Mouse (Mus musculus): ENCODE results near the gene Fabp3. TPM values are rescaled to one million over a fixed set of nuclear protein-coding genes. Genes with fewer than 3 reads are reported as not detected.

The Fabp3 gene
- 10 to 100 TPM in 3 of 26 experiments, 1 to 10 TPM in 19, not detected in 4; 1.4 to 13.7 (median 4.2) TPM for total RNA-seq (2018; cell fraction: chromatin; rRNA removed)
- total RNA-seq (2018; cell fraction: cytosol; rRNA removed): 100 to 1,000 TPM in 3 of 26 experiments, 10 to 100 TPM in 23; 19.8 to 138 (median 61.3) TPM
- 10 to 100 TPM in 20 of 26 experiments, 1 to 10 TPM in 6; 2.0 to 57.3 (median 18.5) TPM for total RNA-seq (2018; cell fraction: nucleus; rRNA removed)
- polyA plus RNA-seq (2018): 18.8 to 65.8 TPM (median 23.5 TPM) in 3 replicates

GRCm38 (mm10) chr4:130308231-130309081 lies at the start of gene Fabp3, which contains the start of gene Gm10570:
TSS of gene Fabp3 (plus strand) at chr4:130308595.
TSS of gene Gm10570 (minus strand) at chr4:130308674.
- no peaks in the 10 kb centered on the region for H3K79me2 ChIP-seq (ENCODE audit: inconsistent target)
- no peak within 1 kb of the TSS for H3K27ac ChIP-seq
- H3K4me3 ChIP-seq (ENCODE audit: inconsistent target): peak within 1 kb of the TSS; percentile 30
- peaks cover 6% of the 10 kb centered on the region; the same call in 1 of the 2 replicates for H3K36me3 ChIP-seq (ENCODE audit: inconsistent target)
- WGBS (ENCODE audit: missing documents): 2% methylated on average over 52 of the region's 52 CpGs

DNA sequence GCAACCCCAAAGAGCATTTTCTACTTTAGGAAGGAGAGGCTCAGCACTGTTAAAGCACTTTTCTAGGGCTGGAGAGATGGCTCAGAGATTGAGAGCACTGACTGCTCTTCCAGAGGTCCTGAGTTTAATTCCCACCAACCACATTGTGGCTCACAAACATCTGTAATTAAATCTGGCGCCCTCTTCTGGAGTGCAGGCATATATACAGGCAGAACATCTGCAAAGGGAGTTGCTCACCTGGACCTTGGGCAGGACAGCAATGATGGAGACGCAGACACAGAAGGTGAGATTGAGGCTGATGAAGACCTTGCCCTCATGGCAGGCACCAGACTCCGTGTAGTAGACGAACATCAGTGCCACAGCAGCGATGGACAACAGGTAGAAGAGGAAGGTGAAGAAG lies 48.0 kb upstream of the Fabp3 start:
- Histone ChIP-seq H3K36me3 (ENCODE audit: inconsistent target) (no peaks in the 10 kb centered on the region), H3K27ac (no peak overlapping the region), H3K79me2 (ENCODE audit: inconsistent target) (no peaks in the 10 kb centered on the region), H3K4me3 (ENCODE audit: inconsistent target) (no peak overlapping the region)
- 28% methylated on average over 5 of the region's 5 CpGs for WGBS (ENCODE audit: missing documents)

- 32% methylated on average over 11 of the region's 11 CpGs for WGBS (ENCODE audit: missing documents)
- no peak overlapping the region for H3K4me3 ChIP-seq (ENCODE audit: inconsistent target)
- H3K79me2 ChIP-seq (ENCODE audit: inconsistent target): no peaks in the 10 kb centered on the region
- H3K36me3 ChIP-seq (ENCODE audit: inconsistent target): no peaks in the 10 kb centered on the region
- no peak overlapping the region for H3K27ac ChIP-seq
Observed at GRCm38 (mm10) chr4:130264131-130264530, 44.3 kb upstream of the Fabp3 start.

DNA sequence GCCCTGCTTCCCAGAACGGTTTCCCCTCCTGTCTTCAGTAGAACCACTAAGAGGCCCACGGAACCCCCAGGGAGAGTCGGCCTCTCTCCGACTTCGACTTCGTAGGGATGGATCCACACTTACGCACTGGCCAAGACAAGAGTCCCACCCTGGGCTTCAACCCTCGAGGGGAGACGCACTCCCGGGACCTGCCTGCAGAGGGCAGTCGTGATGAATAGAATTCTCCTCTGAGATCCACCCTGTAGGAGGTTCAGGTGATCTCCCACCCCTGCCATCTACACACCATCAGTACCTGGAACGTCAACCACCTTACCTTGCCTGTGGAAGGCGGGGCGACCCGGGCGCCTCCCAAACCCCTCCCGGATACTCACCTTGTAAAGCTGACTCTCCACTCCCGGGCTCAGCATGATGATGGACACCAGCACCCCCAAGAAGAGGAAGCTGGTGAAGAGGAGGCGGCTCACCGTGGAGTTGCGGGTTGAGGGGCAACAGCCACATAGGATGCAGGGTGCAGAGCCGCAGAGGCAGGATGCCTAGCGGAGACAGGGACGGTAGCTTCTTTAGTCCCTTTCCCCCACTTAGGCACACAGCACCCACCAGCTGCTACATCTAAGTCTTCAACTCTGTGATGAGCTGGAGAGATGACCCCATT lies 43.6 kb upstream of the Fabp3 start:
- H3K4me3 ChIP-seq (ENCODE audit: inconsistent target): no peak overlapping the region
- H3K79me2 ChIP-seq (ENCODE audit: inconsistent target): no peaks in the 10 kb centered on the region
- 5% methylated on average over 24 of the region's 24 CpGs for WGBS (ENCODE audit: missing documents)
- H3K27ac ChIP-seq: no peak overlapping the region
- no peaks in the 10 kb centered on the region for H3K36me3 ChIP-seq (ENCODE audit: inconsistent target)

DNA sequence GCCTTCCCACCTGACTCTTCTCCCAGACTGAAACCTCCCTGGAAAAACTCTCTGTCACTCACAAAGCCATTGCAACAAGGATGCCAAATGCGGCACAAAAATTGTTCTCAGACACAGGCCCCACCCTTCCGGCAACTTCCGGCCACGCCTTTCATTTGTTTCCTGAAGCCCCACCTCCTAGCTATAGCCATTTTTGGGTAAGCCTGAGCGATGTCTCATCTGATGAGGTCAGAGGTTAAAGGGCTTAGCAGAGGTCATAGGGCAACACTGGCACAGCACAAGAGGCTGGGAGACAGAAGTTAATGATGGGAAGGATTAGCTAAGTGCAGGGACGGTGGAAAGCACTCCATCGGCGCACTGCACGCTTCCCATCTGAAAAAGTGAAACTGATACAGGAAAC lies 41.8 kb upstream of the Fabp3 start:
- Histone ChIP-seq H3K36me3 (ENCODE audit: inconsistent target) (no peaks in the 10 kb centered on the region), H3K79me2 (ENCODE audit: inconsistent target) (no peaks in the 10 kb centered on the region), H3K4me3 (ENCODE audit: inconsistent target) (no peak overlapping the region), H3K27ac (no peak overlapping the region)
- 45% methylated on average over 9 of the region's 9 CpGs for whole genome bisulfite sequencing (ENCODE audit: missing documents)

- 93% methylated on average over 7 of the region's 7 CpGs for WGBS (ENCODE audit: missing documents)
- no peaks in the 10 kb centered on the region for H3K79me2 ChIP-seq (ENCODE audit: inconsistent target)
- no peak overlapping the region for H3K4me3 ChIP-seq (ENCODE audit: inconsistent target)
- H3K36me3 ChIP-seq (ENCODE audit: inconsistent target): no peaks in the 10 kb centered on the region
- no peak overlapping the region for H3K27ac ChIP-seq
Observed at GRCm38 (mm10) chr4:130267069-130267468, 41.3 kb upstream of the Fabp3 start.

- whole genome bisulfite sequencing (ENCODE audit: missing documents): 89% methylated on average over 10 of the region's 10 CpGs
- Histone ChIP-seq H3K79me2 (ENCODE audit: inconsistent target) (no peaks in the 10 kb centered on the region), H3K4me3 (ENCODE audit: inconsistent target) (no peak overlapping the region), H3K36me3 (ENCODE audit: inconsistent target) (no peaks in the 10 kb centered on the region), H3K27ac (no peak overlapping the region)
Observed at GRCm38 (mm10) chr4:130268736-130269135, 39.7 kb upstream of the Fabp3 start.

GRCm38 (mm10) chr4:130270089-130270488 lies 38.3 kb upstream of the Fabp3 start:
- Histone ChIP-seq H3K4me3 (ENCODE audit: inconsistent target) (no peak overlapping the region), H3K79me2 (ENCODE audit: inconsistent target) (no peaks in the 10 kb centered on the region), H3K27ac (no peak overlapping the region), H3K36me3 (ENCODE audit: inconsistent target) (no peaks in the 10 kb centered on the region)
- 78% methylated on average over 8 of the region's 8 CpGs for WGBS (ENCODE audit: missing documents)

GRCm38 (mm10) chr4:130270611-130271347 lies 37.6 kb upstream of the Fabp3 start:
- 48% methylated on average over 6 of the region's 6 CpGs for WGBS (ENCODE audit: missing documents)
- Histone ChIP-seq H3K27ac (no peak overlapping the region), H3K79me2 (ENCODE audit: inconsistent target) (no peaks in the 10 kb centered on the region), H3K4me3 (ENCODE audit: inconsistent target) (no peak overlapping the region), H3K36me3 (ENCODE audit: inconsistent target) (no peaks in the 10 kb centered on the region)

- Histone ChIP-seq H3K4me3 (ENCODE audit: inconsistent target) (no peak overlapping the region), H3K36me3 (ENCODE audit: inconsistent target) (no peaks in the 10 kb centered on the region), H3K79me2 (ENCODE audit: inconsistent target) (no peaks in the 10 kb centered on the region), H3K27ac (no peak overlapping the region)
- 20% methylated on average over 10 of the region's 12 CpGs for WGBS (ENCODE audit: missing documents)
Observed at GRCm38 (mm10) chr4:130273698-130274345, 34.6 kb upstream of the Fabp3 start.

- 5% methylated on average over 26 of the region's 29 CpGs for WGBS (ENCODE audit: missing documents)
- Histone ChIP-seq H3K36me3 (ENCODE audit: inconsistent target) (no peaks in the 10 kb centered on the region), H3K27ac (no peak overlapping the region), H3K4me3 (ENCODE audit: inconsistent target) (no peak overlapping the region), H3K79me2 (ENCODE audit: inconsistent target) (no peaks in the 10 kb centered on the region)
Observed at GRCm38 (mm10) chr4:130274346-130275015, 33.9 kb upstream of the Fabp3 start.

GRCm38 (mm10) chr4:130275016-130275822 lies 33.2 kb upstream of the Fabp3 start:
- Histone ChIP-seq H3K36me3 (ENCODE audit: inconsistent target) (no peaks in the 10 kb centered on the region), H3K27ac (no peak overlapping the region), H3K4me3 (ENCODE audit: inconsistent target) (no peak overlapping the region), H3K79me2 (ENCODE audit: inconsistent target) (no peaks in the 10 kb centered on the region)
- WGBS (ENCODE audit: missing documents): 5% methylated on average over 57 of the region's 62 CpGs

DNA sequence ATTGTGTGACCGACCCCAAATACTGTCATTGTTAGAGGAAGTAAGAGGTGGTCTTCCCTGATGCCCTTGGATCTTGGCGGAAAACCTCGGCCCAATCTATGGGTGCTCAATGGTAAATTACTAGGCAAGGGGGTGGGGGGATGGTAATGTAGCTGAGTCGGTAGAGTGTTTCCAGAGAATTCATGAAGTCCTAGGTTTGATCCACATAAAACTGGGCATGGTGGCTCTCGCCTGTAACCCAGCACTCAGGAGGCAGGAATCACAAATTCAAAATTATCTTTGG lies 32.6 kb upstream of the Fabp3 start:
- Histone ChIP-seq H3K79me2 (ENCODE audit: inconsistent target) (no peaks in the 10 kb centered on the region), H3K27ac (no peak overlapping the region), H3K36me3 (ENCODE audit: inconsistent target) (no peaks in the 10 kb centered on the region), H3K4me3 (ENCODE audit: inconsistent target) (no peak overlapping the region)
- WGBS (ENCODE audit: missing documents): 65% methylated on average over 5 of the region's 5 CpGs
